Mouse (Mus musculus) brain, embryonic 14.5 days (tissue): Measurements from ENCODE around the gene Hibadh.

Experiments
- CTCF ChIP-seq: fragments of 200-500 bp; IDR thresholded peaks from 2 replicates; pipeline ENCODE4 v1.5.1; 2012; ENCODE audit warnings: inconsistent platforms, mild to moderate bottlenecking, moderate library complexity, borderline replicate concordance; ENCODE audit not compliant: insufficient read depth, insufficient read length; ENCODE audit errors: extremely low read depth
- POLR2A ChIP-seq: fragments of 200-500 bp; IDR thresholded peaks from 2 replicates; pipeline ENCODE4 v1.6.1; 2012; ENCODE audit warnings: mild to moderate bottlenecking, inconsistent platforms, borderline replicate concordance; ENCODE audit not compliant: poor library complexity, insufficient read depth, insufficient read length, severe bottlenecking; ENCODE audit errors: extremely low read depth

GRCm38 (mm10) chr6:52672539-52672938 is 32.4 kb upstream of the Hibadh start:
- no peak for TF ChIP-seq POLR2A
- no peak for TF ChIP-seq CTCF
